Mouse (Mus musculus): ENCODE measurements around the gene Cdc5l.

Gene Cdc5l

DNA sequence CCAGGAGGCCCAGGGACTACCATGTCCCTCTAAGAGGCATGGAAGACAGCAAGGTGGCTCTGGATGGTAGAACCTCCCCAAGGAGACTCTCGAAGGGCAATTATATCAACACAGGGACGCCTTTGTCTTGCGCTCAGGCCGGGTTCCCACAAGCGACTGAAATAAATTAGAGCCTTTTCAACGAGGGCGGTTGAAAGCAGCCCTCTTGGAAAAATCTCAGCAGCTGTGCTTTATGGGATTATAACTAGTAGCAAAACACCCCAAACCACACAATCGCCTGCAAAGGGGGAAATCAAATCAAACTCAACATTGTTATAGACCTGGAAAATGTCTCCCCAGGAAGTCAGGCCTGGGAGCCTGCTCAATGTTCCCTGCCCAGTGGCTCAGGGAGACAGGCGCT lies 62.5 kb downstream of the Cdc5l start:
- DNase-seq (ENCODE audit: low read depth, low spot score): no peak

DNA sequence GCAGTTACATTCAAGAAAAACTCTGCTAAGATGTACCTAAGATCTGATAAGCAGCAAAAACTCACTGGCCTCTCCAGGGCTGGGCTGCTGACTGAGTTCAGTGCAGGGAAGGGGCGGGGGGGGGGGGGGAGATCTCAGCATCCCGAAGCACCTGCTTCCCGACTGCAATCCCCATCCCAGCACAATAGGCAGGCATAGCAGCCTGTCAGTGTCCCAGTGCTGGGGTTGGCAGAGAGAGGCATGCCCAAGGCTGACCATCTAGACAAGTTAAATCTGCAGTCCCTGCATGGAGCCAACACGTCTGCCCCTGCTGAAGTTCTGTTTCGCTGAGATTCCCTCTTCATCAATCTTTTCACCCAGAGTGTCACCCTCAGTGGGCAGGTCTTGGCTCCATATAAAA lies 63.0 kb downstream of the Cdc5l start:
- no peak for DNase-seq (ENCODE audit: low read depth, low spot score)

DNA sequence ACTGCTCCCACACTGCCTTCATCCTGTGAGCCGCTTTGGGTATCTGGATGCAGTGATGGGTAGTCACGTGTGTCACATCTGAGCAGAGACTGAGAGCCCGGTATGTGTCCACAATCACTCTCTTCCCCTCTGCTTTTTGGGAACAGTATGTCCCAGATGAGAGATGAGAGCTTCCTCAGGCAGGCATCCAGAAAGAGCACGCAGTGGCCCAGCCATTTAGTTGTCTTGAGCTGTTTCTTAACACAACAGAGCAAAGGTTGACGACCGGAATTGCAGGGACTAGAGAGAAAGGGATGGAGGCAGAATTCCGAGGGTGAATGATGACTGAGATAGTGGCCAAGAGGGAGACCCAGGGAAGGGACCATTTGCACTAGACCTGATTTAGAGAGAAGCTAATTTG lies 68.7 kb downstream of the Cdc5l start:
- no peak for DNase-seq (ENCODE audit: low read depth, low spot score)

DNA sequence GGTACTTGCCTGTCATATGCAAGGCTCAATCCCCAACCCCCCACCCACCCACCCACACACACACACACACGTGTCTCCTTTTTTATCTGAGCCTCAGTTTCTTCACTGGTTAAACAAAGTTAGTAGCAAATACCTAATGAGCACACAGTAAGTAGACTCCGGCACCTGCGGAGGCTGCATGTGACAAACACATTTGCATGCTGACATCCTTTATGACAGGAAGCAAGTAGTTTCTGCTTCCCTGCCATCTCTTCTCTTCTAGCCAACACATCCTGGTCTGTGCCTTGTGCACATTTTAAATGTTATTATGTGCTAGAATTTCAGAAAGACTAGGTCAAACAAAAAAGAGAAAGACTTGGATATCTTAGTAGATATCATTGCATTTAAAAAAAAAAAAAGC lies 72.6 kb downstream of the Cdc5l start:
- DNase-seq (ENCODE audit: low read depth, low spot score): no peak

DNA sequence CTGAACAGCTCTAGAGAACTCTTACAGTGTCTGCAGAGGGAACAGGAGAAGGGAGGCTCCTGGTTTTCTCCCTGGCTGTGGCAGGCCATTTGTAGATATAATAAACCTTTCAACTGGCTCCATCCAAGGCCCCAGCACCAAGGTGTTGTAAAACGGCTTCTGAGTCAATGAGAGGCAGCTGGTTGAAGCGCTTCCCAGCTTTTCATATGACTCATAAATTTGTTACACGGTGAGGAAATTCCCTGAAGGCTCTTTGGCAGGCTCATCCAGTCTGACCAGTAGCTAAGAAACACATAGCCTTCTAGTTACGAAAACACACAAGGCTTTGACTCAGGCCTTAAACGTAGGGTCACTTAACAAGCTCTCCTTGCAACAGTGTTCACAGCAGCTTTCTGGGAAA lies 74.1 kb downstream of the Cdc5l start:
- DNase-seq (ENCODE audit: low read depth, low spot score): no peak

DNA sequence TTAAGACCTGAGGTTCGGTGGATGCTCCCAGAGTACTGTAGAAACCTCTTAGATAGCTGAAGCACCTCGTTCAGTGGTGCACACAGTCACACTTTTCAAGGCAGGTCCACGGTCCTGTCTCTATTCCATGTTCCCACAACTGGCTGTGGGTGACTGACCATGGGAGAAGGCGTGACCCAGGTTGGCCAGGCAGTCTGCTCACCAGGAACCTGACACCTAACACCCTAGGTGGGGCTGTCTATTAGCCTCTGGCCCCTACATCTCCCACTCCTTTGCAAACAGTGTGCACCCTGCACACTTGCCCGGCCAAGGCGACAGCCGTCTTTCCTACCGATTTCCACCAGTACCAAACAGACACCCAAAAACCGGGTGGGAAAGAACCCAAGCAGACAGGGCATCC lies 77.1 kb downstream of the Cdc5l start:
- DNase-seq (ENCODE audit: low read depth, low spot score): no peak

DNA sequence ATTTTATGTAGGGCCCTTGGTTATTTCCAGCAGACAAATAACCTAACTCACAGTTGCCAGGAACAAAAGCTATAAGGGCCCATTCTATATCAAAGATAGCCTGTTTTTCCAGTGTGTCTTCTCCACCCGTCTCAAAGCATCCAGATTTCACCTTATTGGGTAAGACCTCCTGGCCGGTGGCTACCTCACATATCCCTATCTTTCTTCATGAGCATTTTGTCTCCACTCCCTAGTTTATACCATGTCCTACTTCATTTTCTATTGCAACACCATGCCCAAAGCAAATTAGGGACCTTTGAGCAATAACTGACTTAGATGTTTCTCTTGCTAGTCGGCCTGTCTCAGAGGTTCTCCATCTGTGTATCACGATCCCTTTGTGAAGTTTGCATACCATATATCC lies 85.6 kb downstream of the Cdc5l start:
- DNase-seq (ENCODE audit: low read depth, low spot score): no peak

Measured in ES-CJ7 (cell line).